ENCODE assay signal across 26 mouse cellular contexts in the genomic region with DNA sequence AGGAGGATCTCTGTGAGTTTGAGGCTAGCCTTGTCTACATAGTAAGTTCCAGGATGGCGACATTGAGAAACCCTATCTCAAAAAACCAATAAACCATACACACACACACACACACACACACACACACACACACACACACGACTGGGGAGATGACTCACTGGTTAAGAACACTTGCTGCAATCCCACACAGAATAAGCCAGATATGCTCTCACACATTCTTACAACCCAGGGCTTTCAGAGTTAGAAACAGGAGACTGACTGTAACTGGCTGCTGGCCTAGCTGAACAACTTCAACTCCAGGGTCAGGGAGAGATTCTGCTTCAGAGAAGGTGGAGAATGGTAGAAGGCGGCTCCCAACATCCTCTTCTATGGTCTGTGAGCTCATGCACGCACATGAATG.
A peak's percentile ranks its signal among the peaks of the same experiment; 100 is the strongest.
DNase-seq lines count a peak whose midpoint lies in the region; ATAC-seq lines count a peak whose summit lies in the region.
"Had no signal": no experiment of that assay in that cellular context is flagged by ENCODE, and none has a peak within 500 bp of the region (broad histone marks: within the 10 kb centered on the region; RNA-seq: fewer than 3 reads in every experiment).

No protein-coding gene starts in this region.

- no peak overlapping the region for H3K9ac ChIP-seq in midbrain, embryonic 11.5 days (ENCODE audit: low read length)
- H3K9ac ChIP-seq in midbrain, embryonic 15.5 days: no peak overlapping the region
- H3K9ac ChIP-seq: embryonic facial prominence, embryonic 13.5 days; embryonic facial prominence, embryonic 15.5 days; forebrain, embryonic 12.5 days had no signal

- H3K36me3 ChIP-seq in midbrain, embryonic 11.5 days (ENCODE audit: control insufficient read depth, insufficient read depth, low read length): no peaks in the 10 kb centered on the region
- H3K36me3 ChIP-seq in midbrain, embryonic 15.5 days (replicated peaks): no peaks in the 10 kb centered on the region
- H3K36me3 ChIP-seq: embryonic facial prominence, embryonic 13.5 days; embryonic facial prominence, embryonic 15.5 days; forebrain, embryonic 10.5 days; forebrain, embryonic 12.5 days had no signal

- H3K27ac ChIP-seq in midbrain, embryonic 11.5 days (ENCODE audit: low read depth, low read length): no peak overlapping the region
- H3K27ac ChIP-seq in midbrain, embryonic 15.5 days: no peak overlapping the region
- H3K27ac ChIP-seq: embryonic facial prominence, embryonic 13.5 days; embryonic facial prominence, embryonic 15.5 days; forebrain, embryonic 10.5 days; forebrain, embryonic 12.5 days had no signal

- no peak overlapping the region for H3K4me3 ChIP-seq in midbrain, embryonic 11.5 days (ENCODE audit: low read depth, low read length)
- H3K4me3 ChIP-seq in midbrain, embryonic 15.5 days: no peak overlapping the region
- H3K4me3 ChIP-seq: embryonic facial prominence, embryonic 13.5 days; embryonic facial prominence, embryonic 15.5 days; erythroblast, embryonic 14.5 days; forebrain, embryonic 10.5 days; forebrain, embryonic 12.5 days had no signal

- WGBS in midbrain, embryonic 11.5 days: 85% methylated on average over 4 of the region's 4 CpGs
- WGBS in midbrain, embryonic 15.5 days: 89% methylated on average over 4 of the region's 4 CpGs

- H3K4me1 ChIP-seq in midbrain, embryonic 11.5 days (ENCODE audit: control insufficient read depth, insufficient read depth, low read length): no peaks in the 10 kb centered on the region
- H3K4me1 ChIP-seq in midbrain, embryonic 15.5 days: no peaks in the 10 kb centered on the region
- H3K4me1 ChIP-seq: embryonic facial prominence, embryonic 13.5 days; embryonic facial prominence, embryonic 15.5 days; forebrain, embryonic 12.5 days had no signal

- no peaks in the 10 kb centered on the region for H3K9me3 ChIP-seq in midbrain, embryonic 11.5 days (ENCODE audit: control insufficient read depth, low read length)
- no peaks in the 10 kb centered on the region for H3K9me3 ChIP-seq in midbrain, embryonic 15.5 days
- H3K9me3 ChIP-seq: embryonic facial prominence, embryonic 13.5 days; embryonic facial prominence, embryonic 15.5 days; forebrain, embryonic 10.5 days; forebrain, embryonic 12.5 days had no signal

- no peak overlapping the region for H3K4me2 ChIP-seq in midbrain, embryonic 11.5 days
- no peak overlapping the region for H3K4me2 ChIP-seq in midbrain, embryonic 15.5 days
- H3K4me2 ChIP-seq: embryonic facial prominence, embryonic 13.5 days; embryonic facial prominence, embryonic 15.5 days; forebrain, embryonic 12.5 days had no signal

- H3K27me3 ChIP-seq in midbrain, embryonic 11.5 days (ENCODE audit: control insufficient read depth, insufficient read depth, low read length): no peaks in the 10 kb centered on the region
- no peaks in the 10 kb centered on the region for H3K27me3 ChIP-seq in midbrain, embryonic 15.5 days (replicated peaks)
- H3K27me3 ChIP-seq: embryonic facial prominence, embryonic 13.5 days; embryonic facial prominence, embryonic 15.5 days; forebrain, embryonic 12.5 days; Patski had no signal

- DNase-seq in midbrain, embryonic 11.5 days (ENCODE audit: low spot score, missing footprints): peak; percentile 56
- DNase-seq in 3T3-L1 (ENCODE audit: low read depth, low spot score) (peak; percentile 42), NIH3T3 (ENCODE audit: low read depth) (peak; percentile 56)
- DNase-seq in urinary bladder, postnatal 10 days (ENCODE audit: low spot score): no peak
- DNase-seq in lung, postnatal 25 days (ENCODE audit: low spot score): no peak
- no peak for DNase-seq in left cerebral cortex, adult 11 months (ENCODE audit: low spot score)
- DNase-seq: adrenal gland, adult 8-10 months; adrenal gland, postnatal 14 days; adrenal gland, postnatal 36 days; cerebellum, adult 11 months; cerebellum, adult 18-20 months; cerebellum, adult 8-10 months; cerebellum, adult 9-11 months; cerebellum, postnatal 14 days; cerebellum, postnatal 36 days; embryo, embryonic 11 days had no signal

- ATAC-seq in midbrain, embryonic 11.5 days (ENCODE audit: low FRiP score): no peak
- no peak for ATAC-seq in midbrain, embryonic 15.5 days (replicated peaks)
- ATAC-seq: activated CD4-positive, CD25-positive, alpha-beta regulatory T cell, adult 4 months; forebrain, embryonic 14.5 days; forebrain, embryonic 16.5 days; Patski had no signal

Comparison
In these comparisons a context has a peak if more than half of its experiments do, and no peak if none do; other contexts are left out.
1. DNase-seq: peak in midbrain, embryonic 11.5 days (single experiment), 3T3-L1 (single experiment) and NIH3T3 (single experiment); none in urinary bladder, postnatal 10 days (single experiment), lung, postnatal 25 days (single experiment) and left cerebral cortex, adult 11 months (single experiment).